Mouse (Mus musculus): ENCODE data around the gene Rab11b. TPM values are rescaled to one million over a fixed set of nuclear protein-coding genes. Genes with fewer than 3 reads are reported as not detected.

Rab11b gene
- 298 TPM for polyA plus RNA-seq (2017; shearing (Covaris generic))

DNA sequence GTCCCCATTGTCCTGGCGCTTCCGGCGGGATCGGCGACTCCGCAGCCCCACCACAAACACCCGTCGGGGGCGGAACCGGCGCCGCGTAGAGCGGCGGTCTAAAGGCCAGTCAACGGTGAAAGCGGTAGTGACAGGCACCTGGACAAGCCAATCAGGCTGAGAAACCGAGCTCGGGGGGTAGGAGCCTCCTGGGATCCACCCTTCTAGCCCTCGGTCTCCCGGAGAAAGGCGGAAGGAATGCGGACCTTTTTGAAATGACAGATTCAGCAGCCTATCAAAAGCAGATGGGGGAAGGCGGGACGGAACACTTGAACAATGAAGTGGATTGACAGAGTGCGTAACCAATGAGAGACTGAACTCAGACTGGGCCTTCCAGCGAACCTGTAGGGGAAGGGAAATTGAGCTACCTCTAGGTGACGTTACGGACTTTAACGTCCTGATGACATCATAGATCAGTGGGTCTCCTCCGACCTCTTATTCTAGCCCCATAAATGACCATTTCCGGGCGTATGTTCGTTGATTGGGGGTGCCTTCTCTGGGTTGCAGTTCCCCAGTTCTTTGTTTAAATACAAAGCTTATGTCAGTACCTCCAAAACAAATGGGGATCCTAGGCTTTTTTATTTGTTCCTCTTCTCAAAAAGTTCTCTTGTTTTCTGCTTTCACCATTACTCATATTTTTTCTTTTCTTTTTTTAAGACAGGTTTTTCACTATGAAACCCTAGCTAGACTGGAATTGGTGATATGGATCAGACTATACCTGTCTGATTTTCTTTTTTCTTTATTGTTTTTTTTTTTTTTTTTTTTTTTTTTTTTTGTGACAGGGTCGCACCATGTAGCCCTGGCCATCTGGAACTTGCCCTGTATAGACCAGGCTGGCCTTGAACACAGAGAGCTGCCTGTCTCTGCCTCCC, at the start of gene Rab11b:
Rab11b (minus strand) TSS at position 276 of the 911 bp plus-strand sequence.

DNA sequence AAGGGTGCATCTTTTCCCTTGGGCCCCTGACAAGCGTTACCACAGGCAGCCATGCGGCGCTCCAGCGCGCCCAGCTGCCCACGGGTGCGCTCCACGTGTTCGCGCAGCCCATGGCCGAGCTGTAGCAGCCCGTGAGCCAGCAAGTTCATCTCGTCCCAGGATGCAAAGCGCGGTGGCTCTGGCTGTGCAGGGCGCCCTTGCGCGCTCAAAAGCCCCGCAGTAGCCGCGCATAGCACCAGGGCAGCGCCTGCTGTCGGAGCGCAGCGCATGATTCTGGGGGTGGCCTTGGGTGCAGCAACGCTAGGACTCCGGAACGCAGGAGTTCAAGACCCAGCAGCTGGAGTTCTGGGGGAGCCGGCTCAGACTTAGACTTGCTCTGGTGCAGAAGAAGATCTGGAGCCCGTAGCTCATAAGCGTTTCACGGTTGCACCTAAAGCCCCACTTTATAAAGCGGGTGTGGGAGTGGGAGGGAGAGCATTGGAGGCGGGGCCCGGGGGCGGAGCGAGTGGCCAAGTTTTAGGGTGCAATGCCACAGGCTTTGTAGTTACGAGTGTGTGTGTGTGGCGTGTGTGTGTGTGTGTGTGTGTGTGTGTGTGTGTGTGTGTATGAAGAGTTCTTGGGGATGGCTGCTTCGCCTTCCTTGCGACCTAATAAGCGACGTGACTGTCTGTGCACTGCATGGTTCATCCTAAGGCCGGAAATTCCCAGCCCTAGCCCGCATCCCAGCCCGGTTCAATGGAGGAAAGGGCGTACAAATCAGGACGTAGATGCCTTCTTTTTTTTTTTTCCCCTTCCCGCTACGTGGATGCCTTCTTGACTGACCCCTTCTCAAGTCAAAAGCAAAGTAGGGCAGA, 21.0 kb upstream of the Rab11b start, which contains the start of gene Angptl4:
Angptl4 (minus strand) TSS at position 707 of the 854 bp plus-strand sequence.

DNA sequence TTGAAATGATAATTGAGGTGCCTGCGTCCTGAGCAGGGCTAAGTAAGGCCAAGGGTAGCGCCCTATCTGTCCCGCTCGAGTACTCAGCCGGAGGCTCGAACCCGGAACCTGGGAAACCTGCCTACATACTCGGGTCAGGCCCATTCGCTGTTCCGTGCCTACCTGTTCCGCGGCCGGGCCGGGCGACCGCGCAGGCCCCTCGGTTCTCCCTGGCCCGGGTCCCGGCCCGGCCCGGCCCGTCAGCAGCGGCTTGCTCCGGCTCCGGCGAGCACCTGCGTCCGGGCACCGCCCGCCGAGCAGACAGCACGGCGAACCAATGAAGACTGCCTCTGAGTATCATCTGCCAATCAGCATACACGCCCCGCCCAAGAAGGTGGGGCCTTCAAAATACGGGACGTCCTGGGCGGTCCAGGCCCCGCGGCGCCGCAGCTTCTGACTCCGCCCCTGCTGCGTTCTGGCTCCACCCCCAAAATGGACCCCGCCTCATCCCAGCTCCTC, 41.9 kb downstream of the Rab11b start, which contains the start of gene March2:
March2 (minus strand) TSS at position 287 of the 498 bp plus-strand sequence.

Other genes starting within 250 kb of the Rab11b start
- gene Adamts10, start 236.3 kb downstream of the Rab11b start, polyA plus RNA-seq (2017; shearing (Covaris generic)) = 138 TPM
- 96.0 TPM for gene Myo1f, start 204.8 kb downstream of the Rab11b start, polyA plus RNA-seq (2017; shearing (Covaris generic))
- gene Zfp414, start 131.4 kb downstream of the Rab11b start, polyA plus RNA-seq (2017; shearing (Covaris generic)) = 58.2 TPM
- 2.0 TPM for gene Pram1, start 122.5 kb downstream of the Rab11b start, polyA plus RNA-seq (2017; shearing (Covaris generic))
- 416 TPM for gene Hnrnpm, start 73.7 kb downstream of the Rab11b start, polyA plus RNA-seq (2017; shearing (Covaris generic))
- 50.9 TPM for gene March2, start 41.9 kb downstream of the Rab11b start, polyA plus RNA-seq (2017; shearing (Covaris generic))
- gene Angptl4, start 21.3 kb upstream of the Rab11b start, polyA plus RNA-seq (2017; shearing (Covaris generic)) = 4.4 TPM
- gene Kank3, start 50.0 kb upstream of the Rab11b start, polyA plus RNA-seq (2017; shearing (Covaris generic)) = 3.4 TPM
- 1,074 TPM for gene Rps28, start 64.0 kb upstream of the Rab11b start, polyA plus RNA-seq (2017; shearing (Covaris generic))
- 386 TPM for gene Ndufa7, start 64.0 kb upstream of the Rab11b start, polyA plus RNA-seq (2017; shearing (Covaris generic))
- gene Cd320, start 82.6 kb upstream of the Rab11b start, polyA plus RNA-seq (2017; shearing (Covaris generic)) = 32.2 TPM
- gene Gm7029, start 113.3 kb upstream of the Rab11b start, polyA plus RNA-seq (2017; shearing (Covaris generic)) = not detected
- gene Kifc1, start 130.1 kb upstream of the Rab11b start, polyA plus RNA-seq (2017; shearing (Covaris generic)) = 8.5 TPM
- 5.0 TPM for gene Platr17, start 144.6 kb upstream of the Rab11b start, polyA plus RNA-seq (2017; shearing (Covaris generic))
- 132 TPM for gene Daxx, start 148.9 kb upstream of the Rab11b start, polyA plus RNA-seq (2017; shearing (Covaris generic))
- gene Tapbp, start 155.4 kb upstream of the Rab11b start, polyA plus RNA-seq (2017; shearing (Covaris generic)) = 697 TPM
- 20.2 TPM for gene Zbtb22, start 155.4 kb upstream of the Rab11b start, polyA plus RNA-seq (2017; shearing (Covaris generic))
- gene Rgl2, start 169.0 kb upstream of the Rab11b start, polyA plus RNA-seq (2017; shearing (Covaris generic)) = 135 TPM
- 140 TPM for gene Pfdn6, start 179.8 kb upstream of the Rab11b start, polyA plus RNA-seq (2017; shearing (Covaris generic))
- gene Wdr46, start 180.1 kb upstream of the Rab11b start, polyA plus RNA-seq (2017; shearing (Covaris generic)) = 58.5 TPM
- 30.8 TPM for gene B3galt4, start 191.0 kb upstream of the Rab11b start, polyA plus RNA-seq (2017; shearing (Covaris generic))
- gene Vps52, start 195.3 kb upstream of the Rab11b start, polyA plus RNA-seq (2017; shearing (Covaris generic)) = 89.2 TPM
- 2,816 TPM for gene Rps18, start 195.5 kb upstream of the Rab11b start, polyA plus RNA-seq (2017; shearing (Covaris generic))
- 13,533 TPM for gene H2-K1, start 239.8 kb upstream of the Rab11b start, polyA plus RNA-seq (2017; shearing (Covaris generic))

Data from activated CD4-positive, CD25-positive, alpha-beta regulatory T cell, adult 9 weeks (primary cell).